Mouse (Mus musculus) midbrain, embryonic 12.5 days (tissue): Measurements from ENCODE around the gene Nt5c2. TPM values are rescaled to one million over a fixed set of nuclear protein-coding genes. Genes with fewer than 3 reads are reported as not detected.

Experiments used
- ATAC-seq: fragments of 200-750 bp; cut with Nextera tagmentation; 2 replicates; pipeline ENCODE4 v1.8.0; 2017; ENCODE audit warnings: low read depth, moderate TSS enrichment, moderate library complexity; ENCODE audit not compliant: low FRiP score
- H3K27ac ChIP-seq: fragments of 300-500 bp; sonication (generic); replicated peaks from 2 replicates; pipeline ENCODE4 v1.5.1; 2016; ENCODE audit warnings: mild to moderate bottlenecking
- H3K27me3 ChIP-seq: fragments of 300-500 bp; sonication (generic); 2 replicates; pipeline ENCODE4 v1.6.1; 2016; ENCODE audit warnings: mild to moderate bottlenecking
- H3K36me3 ChIP-seq: fragments of 300-500 bp; sonication (generic); 2 replicates; pipeline ENCODE4 v1.6.1; 2016
- H3K4me1 ChIP-seq: fragments of 300-500 bp; sonication (generic); 2 replicates; pipeline ENCODE4 v1.6.1; 2016
- H3K4me2 ChIP-seq: fragments of 300-500 bp; sonication (generic); replicated peaks from 2 replicates; pipeline ENCODE4 v1.6.1; 2016; ENCODE audit warnings: mild to moderate bottlenecking, moderate library complexity
- H3K4me3 ChIP-seq: fragments of 300-500 bp; sonication (generic); 2 replicates; pipeline ENCODE4 v1.5.1; 2016; ENCODE audit warnings: mild to moderate bottlenecking
- H3K9ac ChIP-seq: fragments of 300-500 bp; sonication (generic); replicated peaks from 2 replicates; pipeline ENCODE4 v1.6.1; 2016; ENCODE audit warnings: mild to moderate bottlenecking, moderate library complexity
- H3K9me3 ChIP-seq: fragments of 300-500 bp; sonication (generic); 2 replicates; pipeline ENCODE4 v1.6.1; 2016; ENCODE audit warnings: mild to moderate bottlenecking
- WGBS: fragments of 180-500 bp; shearing (Covaris S2); methylation state at CpG from one replicate; pipeline ENCODE4 v1.1.7; 2016; 5-methylcytosine and 5-hydroxymethylcytosine counted together
- polyA plus RNA-seq: library from polyadenylated mRNA; unstranded; fragments of >200 nt; fragmentation: Nextera tagmentation; extraction: Ambion mirVana; gene quantifications from 2 replicates; pipeline ENCODE4 v1.2.1, GENCODE M21; 2016

The Nt5c2 gene
- polyA plus RNA-seq, 1 experiment from 2014 or later, result 84.8 TPM

DNA sequence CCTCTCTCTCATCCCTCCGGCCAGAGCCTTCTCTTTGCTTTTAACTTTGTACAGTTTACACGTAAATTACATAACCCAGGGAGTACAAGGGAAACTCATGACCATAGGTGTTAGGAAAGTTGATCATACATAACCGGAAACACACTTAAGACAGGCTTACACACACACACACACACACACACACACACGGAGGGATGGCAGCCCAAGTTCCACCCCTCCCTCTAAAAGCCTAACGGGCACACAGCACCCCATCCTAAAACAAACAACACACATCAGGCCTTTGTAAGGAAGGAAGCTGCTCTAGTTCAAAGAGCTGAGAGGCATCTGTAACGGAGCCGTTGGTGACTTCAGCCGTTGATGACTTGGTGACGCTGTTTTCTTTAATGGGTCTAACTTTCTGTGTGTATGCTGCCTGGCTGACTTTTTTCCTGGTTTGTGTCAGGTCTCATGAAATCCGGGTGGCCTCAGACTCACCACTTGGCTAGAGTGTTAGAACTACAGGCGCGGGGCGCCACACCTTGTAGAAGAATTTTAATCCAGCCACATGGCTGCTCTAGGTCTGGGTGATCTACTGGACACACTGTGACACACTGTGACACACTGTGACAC lies 44.7 kb downstream of the Nt5c2 start:
- Histone ChIP-seq H3K9ac (no peak overlapping the region), H3K27me3 (no peaks in the 10 kb centered on the region), H3K27ac (peak overlapping the region; percentile 70), H3K9me3 (no peaks in the 10 kb centered on the region), H3K4me3 (no peak overlapping the region), H3K36me3 (no peaks in the 10 kb centered on the region), H3K4me1 (peaks cover 25% of the 10 kb centered on the region), H3K4me2 (no peak overlapping the region)
- WGBS, result 62% methylated on average over 13 of the region's 13 CpGs
- ATAC-seq, result no peak

- H3K4me2 ChIP-seq, result no peak overlapping the region
- no peak overlapping the region for H3K4me3 ChIP-seq
- no peak overlapping the region for H3K9ac ChIP-seq
- 83% methylated on average over 22 of the region's 22 CpGs for WGBS
- no peaks in the 10 kb centered on the region for H3K36me3 ChIP-seq
- peaks cover 25% of the 10 kb centered on the region for H3K4me1 ChIP-seq
- no peaks in the 10 kb centered on the region for H3K27me3 ChIP-seq
- no peak for ATAC-seq
- H3K27ac ChIP-seq, result peak overlapping the region; percentile 70; the same call in 1 of the 2 replicates
- no peaks in the 10 kb centered on the region for H3K9me3 ChIP-seq
Measured at GRCm38 (mm10) chr19:46969286-46969985, 45.5 kb downstream of the Nt5c2 start.

DNA sequence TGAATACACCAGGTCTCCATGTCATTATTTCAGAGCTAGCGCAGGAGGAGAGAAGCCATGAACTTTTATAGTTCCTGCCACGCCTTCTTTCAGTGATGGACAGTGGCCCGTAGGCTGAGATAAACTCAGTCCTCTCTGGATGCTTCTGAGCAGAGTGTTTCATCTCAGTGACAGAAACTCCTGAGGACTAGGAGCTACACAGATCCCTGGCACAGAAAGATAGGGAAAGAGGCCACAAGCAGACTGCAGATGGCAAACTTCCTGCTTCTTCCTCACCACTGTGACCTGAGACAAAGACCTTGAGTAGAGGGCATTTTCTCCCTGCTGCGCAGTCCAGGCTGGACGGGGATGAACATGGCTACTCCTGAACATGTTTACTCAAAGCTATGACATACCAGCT lies 46.1 kb downstream of the Nt5c2 start:
- H3K27ac ChIP-seq, result no peak overlapping the region

DNA sequence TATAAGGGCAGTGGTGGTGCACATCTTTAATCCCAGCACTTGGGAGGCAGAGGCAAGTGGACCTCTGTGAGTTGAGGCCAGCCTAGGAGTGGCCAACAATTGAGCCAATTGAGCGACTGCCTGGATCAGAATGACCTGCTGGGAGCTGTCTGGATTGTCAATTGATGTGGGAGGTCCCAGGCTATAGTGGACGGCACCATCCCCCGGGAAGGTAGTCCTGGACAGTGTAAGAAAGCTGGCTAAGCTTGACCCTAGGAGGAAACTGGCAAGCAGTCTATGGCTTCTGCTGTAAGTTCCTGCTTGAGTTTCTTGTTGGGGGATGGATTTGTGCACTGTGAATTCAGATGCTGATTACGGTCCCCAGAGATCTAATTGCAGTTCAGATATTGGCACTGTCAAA lies 47.1 kb downstream of the Nt5c2 start:
- Histone ChIP-seq H3K36me3 (no peaks in the 10 kb centered on the region), H3K4me1 (peaks cover 26% of the 10 kb centered on the region), H3K9ac (no peak overlapping the region), H3K4me2 (no peak overlapping the region), H3K9me3 (no peaks in the 10 kb centered on the region), H3K27me3 (no peaks in the 10 kb centered on the region), H3K27ac (no peak overlapping the region), H3K4me3 (no peak overlapping the region)
- 34% methylated on average over 4 of the region's 4 CpGs for WGBS
- no peak for ATAC-seq

More for the DNA sequence above, 46.1 kb downstream of the Nt5c2 start:
- WGBS, result 91% methylated on average over 5 of the region's 5 CpGs
- peaks cover 25% of the 10 kb centered on the region for H3K4me1 ChIP-seq
- no peak for ATAC-seq
- H3K27me3 ChIP-seq, result no peaks in the 10 kb centered on the region
- no peak overlapping the region for H3K4me2 ChIP-seq
- no peak overlapping the region for H3K9ac ChIP-seq
- no peaks in the 10 kb centered on the region for H3K9me3 ChIP-seq
- no peak overlapping the region for H3K4me3 ChIP-seq
- no peaks in the 10 kb centered on the region for H3K36me3 ChIP-seq

DNA sequence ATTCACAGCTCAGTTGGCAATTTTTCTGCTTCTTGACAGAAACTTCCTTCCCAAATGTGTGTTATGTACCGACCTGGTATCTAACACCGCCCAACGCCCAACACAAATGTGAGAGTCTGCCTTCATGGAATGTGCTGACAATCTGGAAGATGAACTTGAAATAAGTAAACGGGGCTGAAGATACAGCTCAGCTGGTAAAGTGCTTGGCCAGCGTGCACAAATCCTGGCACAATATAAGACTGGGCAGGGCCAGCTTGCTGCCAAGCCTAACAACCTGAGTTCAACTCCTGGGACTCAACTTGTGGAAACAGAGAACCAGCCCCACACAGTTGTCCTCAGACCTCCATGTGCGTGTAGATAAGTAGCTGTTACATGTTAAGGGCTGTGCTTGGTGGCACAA lies 48.6 kb downstream of the Nt5c2 start:
- Histone ChIP-seq H3K27ac (no peak overlapping the region), H3K9me3 (no peaks in the 10 kb centered on the region), H3K4me3 (no peak overlapping the region), H3K4me2 (no peak overlapping the region), H3K27me3 (no peaks in the 10 kb centered on the region), H3K4me1 (peaks cover 21% of the 10 kb centered on the region), H3K36me3 (no peaks in the 10 kb centered on the region), H3K9ac (no peak overlapping the region)
- ATAC-seq, result no peak
- 92% methylated on average over 6 of the region's 6 CpGs for WGBS

GRCm38 (mm10) chr19:46965496-46965895 lies 49.5 kb downstream of the Nt5c2 start:
- H3K9ac ChIP-seq, result no peak overlapping the region
- H3K4me3 ChIP-seq, result no peak overlapping the region
- no peak for ATAC-seq
- H3K27me3 ChIP-seq, result no peaks in the 10 kb centered on the region
- no peak overlapping the region for H3K27ac ChIP-seq
- H3K9me3 ChIP-seq, result no peaks in the 10 kb centered on the region
- H3K4me1 ChIP-seq, result peaks cover 22% of the 10 kb centered on the region
- H3K36me3 ChIP-seq, result no peaks in the 10 kb centered on the region
- no peak overlapping the region for H3K4me2 ChIP-seq

DNA sequence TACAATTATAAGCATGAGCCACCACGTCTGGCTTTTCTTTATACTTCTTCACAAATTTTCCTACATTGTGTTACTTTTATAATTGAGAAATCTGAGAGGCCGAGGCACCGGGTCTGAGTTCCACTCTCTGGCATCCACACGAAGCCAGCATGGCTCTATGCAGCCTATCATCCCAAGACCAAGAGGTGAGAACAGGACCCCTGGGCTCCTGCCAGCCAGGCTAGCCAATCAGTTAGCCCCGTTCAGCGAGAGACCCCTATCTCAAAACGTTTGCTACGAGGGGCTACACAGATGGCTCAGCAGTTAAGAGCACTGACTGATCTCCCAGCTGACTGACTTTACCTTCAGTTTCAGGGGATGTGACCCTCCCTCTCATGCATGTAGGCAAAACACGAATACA lies 50.6 kb downstream of the Nt5c2 start:
- no peak overlapping the region for H3K4me3 ChIP-seq
- 75% methylated on average over 9 of the region's 9 CpGs for WGBS
- no peaks in the 10 kb centered on the region for H3K27me3 ChIP-seq
- no peak for ATAC-seq
- no peak overlapping the region for H3K4me2 ChIP-seq
- H3K9ac ChIP-seq, result no peak overlapping the region
- H3K36me3 ChIP-seq, result no peaks in the 10 kb centered on the region
- no peaks in the 10 kb centered on the region for H3K9me3 ChIP-seq
- no peak overlapping the region for H3K27ac ChIP-seq
- H3K4me1 ChIP-seq, result peaks cover 23% of the 10 kb centered on the region

DNA sequence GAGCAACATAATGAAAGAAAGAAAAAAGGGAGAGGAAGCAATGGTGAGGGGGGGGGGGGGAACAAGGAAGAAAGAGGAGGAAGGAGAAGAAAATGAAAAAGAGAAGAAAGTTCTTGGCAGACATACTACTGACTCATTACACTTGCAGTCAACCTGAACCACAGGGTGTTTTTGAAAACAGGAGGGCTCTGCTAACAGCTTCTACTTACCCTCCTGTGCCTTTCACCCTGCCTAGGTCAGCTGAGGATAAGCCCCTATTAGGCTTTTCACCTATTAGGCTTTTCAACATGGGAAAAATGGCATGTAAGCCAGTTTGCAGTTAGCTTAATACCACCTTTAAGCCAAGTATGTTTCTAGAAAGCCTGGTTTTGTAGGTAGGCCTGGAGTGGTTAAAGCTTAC lies 51.5 kb downstream of the Nt5c2 start:
- Histone ChIP-seq H3K4me3 (no peak overlapping the region), H3K27ac (no peak overlapping the region), H3K9ac (no peak overlapping the region), H3K4me1 (peaks cover 28% of the 10 kb centered on the region), H3K36me3 (no peaks in the 10 kb centered on the region), H3K27me3 (no peaks in the 10 kb centered on the region), H3K4me2 (no peak overlapping the region), H3K9me3 (no peaks in the 10 kb centered on the region)
- no peak for ATAC-seq

DNA sequence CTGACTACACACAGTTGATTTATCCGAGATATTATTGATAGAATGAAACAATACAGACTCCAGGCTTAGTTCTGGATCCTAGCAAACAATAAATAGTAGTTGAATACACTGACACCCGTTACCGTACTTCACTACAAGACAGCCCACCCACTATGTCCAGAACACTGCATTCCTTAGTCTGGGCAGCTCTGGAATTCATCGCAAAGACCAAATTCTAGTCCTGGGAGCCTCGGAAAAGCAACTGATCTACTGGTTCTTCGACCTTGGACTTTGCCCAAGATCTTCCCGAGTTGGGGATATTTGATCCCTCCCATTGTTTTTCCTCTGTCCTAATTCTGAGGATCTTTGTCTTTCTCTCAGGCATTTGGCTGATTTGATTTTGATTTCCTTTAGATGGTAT lies 52.1 kb downstream of the Nt5c2 start:
- Histone ChIP-seq H3K27me3 (no peaks in the 10 kb centered on the region), H3K4me2 (peak overlapping the region; percentile 65), H3K27ac (no peak overlapping the region), H3K36me3 (no peaks in the 10 kb centered on the region), H3K4me1 (peaks cover 31% of the 10 kb centered on the region), H3K9ac (no peak overlapping the region), H3K9me3 (no peaks in the 10 kb centered on the region), H3K4me3 (peak overlapping the region; percentile 71)
- no peak for ATAC-seq
- WGBS, result 33% methylated on average over 7 of the region's 7 CpGs

DNA sequence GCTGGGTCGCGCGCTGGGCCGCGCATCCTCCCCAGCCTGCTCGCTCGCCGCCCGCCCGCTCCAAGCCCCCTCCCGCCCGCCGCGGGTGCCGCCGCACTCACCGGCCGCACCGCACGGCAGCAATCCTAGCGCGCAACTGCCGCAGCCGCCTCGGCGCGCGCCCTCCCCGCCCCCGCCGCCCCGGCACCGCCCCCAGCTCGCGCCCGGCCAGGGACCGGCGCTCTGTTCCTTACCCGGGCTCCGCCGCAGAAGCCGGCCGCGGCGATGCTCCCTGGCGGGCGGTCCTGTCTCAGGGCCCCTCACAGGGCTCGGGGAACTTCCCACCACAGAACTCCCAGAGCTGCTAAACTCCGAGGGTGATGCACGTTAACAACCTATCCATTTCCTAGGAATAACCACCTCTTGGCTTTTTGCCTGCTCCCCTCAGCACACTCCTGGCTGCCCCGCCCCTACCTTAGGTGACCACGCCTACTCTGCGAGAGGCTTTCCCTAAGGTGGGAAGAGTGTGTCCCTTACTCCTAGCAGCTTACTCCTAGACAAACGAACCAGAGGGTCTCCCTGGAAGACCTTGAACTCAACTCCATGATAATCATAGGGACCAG lies 52.7 kb downstream of the Nt5c2 start:
- Histone ChIP-seq H3K9me3 (no peaks in the 10 kb centered on the region), H3K9ac (peak overlapping the region; percentile 88), H3K4me2 (peak overlapping the region; percentile 65), H3K27ac (peak overlapping the region; percentile 97), H3K4me3 (peak overlapping the region; percentile 71), H3K27me3 (no peaks in the 10 kb centered on the region), H3K4me1 (peaks cover 31% of the 10 kb centered on the region), H3K36me3 (no peaks in the 10 kb centered on the region)
- peak; percentile 95 for ATAC-seq
- WGBS, result under 1% methylated on average over 24 of the region's 54 CpGs

GRCm38 (mm10) chr19:46961652-46962051 lies 53.3 kb downstream of the Nt5c2 start:
- H3K27me3 ChIP-seq, result no peaks in the 10 kb centered on the region
- peak overlapping the region; percentile 88 for H3K9ac ChIP-seq
- no peaks in the 10 kb centered on the region for H3K36me3 ChIP-seq
- H3K27ac ChIP-seq, result peak overlapping the region; percentile 97
- ATAC-seq, result peak; percentile 92
- H3K9me3 ChIP-seq, result no peaks in the 10 kb centered on the region
- H3K4me2 ChIP-seq, result peak overlapping the region; percentile 65
- H3K4me1 ChIP-seq, result peaks cover 31% of the 10 kb centered on the region
- H3K4me3 ChIP-seq, result peak overlapping the region; percentile 71
- WGBS, result 2% methylated on average over 31 of the region's 36 CpGs

GRCm38 (mm10) chr19:46961047-46961651 lies 53.8 kb downstream of the Nt5c2 start:
- no peak for ATAC-seq
- H3K36me3 ChIP-seq, result no peaks in the 10 kb centered on the region
- H3K4me1 ChIP-seq, result peaks cover 31% of the 10 kb centered on the region
- H3K9ac ChIP-seq, result peak overlapping the region; percentile 88
- H3K27ac ChIP-seq, result peak overlapping the region; percentile 97
- H3K9me3 ChIP-seq, result no peaks in the 10 kb centered on the region
- H3K4me2 ChIP-seq, result peak overlapping the region; percentile 65
- H3K27me3 ChIP-seq, result no peaks in the 10 kb centered on the region
- WGBS, result 4% methylated on average over 22 of the region's 22 CpGs
- H3K4me3 ChIP-seq, result peak overlapping the region; percentile 71
